25 mouse cellular contexts compared by ENCODE assay signal in genomic region chr17:32503111-32503510, GRCm38 (mm10). TPM values are rescaled to one million over a fixed set of nuclear protein-coding genes. Genes with fewer than 3 reads are reported as not detected.
DNase-seq lines count a peak whose midpoint lies in the region; ATAC-seq and TF ChIP-seq lines count a peak whose summit lies in the region.
"Had no signal": no experiment of that assay in that cellular context is flagged by ENCODE, and none has a peak within 500 bp of the region (broad histone marks: within the 10 kb centered on the region; RNA-seq: fewer than 3 reads in every experiment).

No protein-coding gene starts in this region.

- 63% methylated on average over 2 of the region's 2 CpGs for WGBS in liver, postnatal 0 days (ENCODE audit: insufficient replicate concordance)

- ATAC-seq in liver, postnatal 0 days = peak; percentile 50
- ATAC-seq: forebrain, embryonic 13.5 days; forebrain, embryonic 16.5 days; Patski had no signal

- no peak for TF ChIP-seq CTCF in liver, postnatal 0 days (IDR thresholded peaks at IDR 0.05; ENCODE audit: low read depth)

- no peaks in the 10 kb centered on the region for H3K27me3 ChIP-seq in liver, postnatal 0 days (ENCODE audit: insufficient read depth, low read length)
- H3K27me3 ChIP-seq: embryonic facial prominence, embryonic 12.5 days; embryonic facial prominence, embryonic 15.5 days; forebrain, embryonic 13.5 days; heart, embryonic 13.5 days; hindbrain, embryonic 12.5 days; hindbrain, embryonic 15.5 days had no signal

- no peak overlapping the region for H3K4me2 ChIP-seq in liver, postnatal 0 days (ENCODE audit: low read depth, low read length)
- H3K4me2 ChIP-seq: embryonic facial prominence, embryonic 12.5 days; embryonic facial prominence, embryonic 15.5 days; forebrain, embryonic 13.5 days; heart, embryonic 13.5 days; hindbrain, embryonic 12.5 days; hindbrain, embryonic 15.5 days had no signal

- no peaks in the 10 kb centered on the region for H3K36me3 ChIP-seq in liver, postnatal 0 days (replicated peaks; ENCODE audit: insufficient read depth, low read length)
- H3K36me3 ChIP-seq: embryonic facial prominence, embryonic 15.5 days; heart, embryonic 10.5 days; heart, embryonic 13.5 days; hindbrain, embryonic 15.5 days had no signal

- peak; percentile 21 for DNase-seq in kidney, adult 9 months
- DNase-seq in kidney, postnatal 4 days = no peak
- DNase-seq in liver, postnatal 0 days = peak; percentile 22
- DNase-seq in liver (no peak), adipocyte (ENCODE audit: low spot score) (peak; percentile 87)
- no peak for DNase-seq in urinary bladder, adult 2 months (ENCODE audit: low spot score)
- DNase-seq: adrenal gland, adult 2 months; adrenal gland, postnatal 14 days; cerebellum, adult 11 months; cerebellum, adult 2 months; cerebellum, adult 9-11 months; cerebellum, postnatal 25 days; gastrocnemius, postnatal 10 days; gastrocnemius, postnatal 36 days; heart, adult 2 months; heart, postnatal 14 days had no signal

- H3K4me3 ChIP-seq in liver, postnatal 0 days (ENCODE audit: low read depth, low read length) = no peak overlapping the region
- H3K4me3 ChIP-seq: embryonic facial prominence, embryonic 12.5 days; embryonic facial prominence, embryonic 15.5 days; forebrain, embryonic 13.5 days; heart, adult 2 months; heart, embryonic 10.5 days; heart, embryonic 13.5 days; hindbrain, embryonic 12.5 days; hindbrain, embryonic 15.5 days had no signal

- no peaks in the 10 kb centered on the region for H3K9me3 ChIP-seq in liver, postnatal 0 days (ENCODE audit: low read length)
- H3K9me3 ChIP-seq: embryonic facial prominence, embryonic 12.5 days; embryonic facial prominence, embryonic 15.5 days; forebrain, embryonic 13.5 days; heart, embryonic 10.5 days; heart, embryonic 13.5 days; hindbrain, embryonic 12.5 days; hindbrain, embryonic 15.5 days had no signal

- H3K9ac ChIP-seq in liver, postnatal 0 days (replicated peaks) = no peak overlapping the region
- H3K9ac ChIP-seq: embryonic facial prominence, embryonic 12.5 days; embryonic facial prominence, embryonic 15.5 days; forebrain, embryonic 13.5 days; heart, embryonic 13.5 days; hindbrain, embryonic 12.5 days; hindbrain, embryonic 15.5 days had no signal

- peaks cover 6% of the 10 kb centered on the region for H3K4me1 ChIP-seq in liver, postnatal 0 days (ENCODE audit: insufficient read depth)

- H3K27ac ChIP-seq in liver, postnatal 0 days (ENCODE audit: low read depth) = peak overlapping the region; percentile 34
- H3K27ac ChIP-seq: embryonic facial prominence, embryonic 12.5 days; embryonic facial prominence, embryonic 15.5 days; forebrain, embryonic 13.5 days; heart, adult 2 months; heart, embryonic 10.5 days; heart, embryonic 13.5 days; hindbrain, embryonic 12.5 days; hindbrain, embryonic 15.5 days had no signal

- no peak for TF ChIP-seq EP300 in liver, postnatal 0 days (IDR thresholded peaks at IDR 0.05; ENCODE audit: low read depth)

RNA-seq across cellular contexts. Expression of gene Cyp4f17, which starts 2.7 kb away (rescaled TPM):
- polyA plus RNA-seq in liver, postnatal 0 days (2015; fragmentation: Nextera tagmentation; extraction: Ambion mirVana) = 2.7 and 2.9 TPM in 2 replicates
- polyA plus RNA-seq in urinary bladder, adult 2 months (2012; rRNA removed) = 13.5 and 13.6 TPM in 2 replicates

RNA-seq across cellular contexts. Expression of gene Cyp4f16, which starts 33.2 kb away (rescaled TPM):
- 5.9 and 6.9 TPM in 2 replicates for polyA plus RNA-seq in liver, postnatal 0 days (2015; fragmentation: Nextera tagmentation; extraction: Ambion mirVana)
- polyA plus RNA-seq in urinary bladder, adult 2 months (2012; rRNA removed) = 19.7 and 22.9 TPM in 2 replicates

RNA-seq across cellular contexts. Expression of gene Cyp4f39, which starts 50.6 kb away (rescaled TPM):
- 0.22 and 0.32 TPM in 2 replicates for polyA plus RNA-seq in liver, postnatal 0 days (2015; fragmentation: Nextera tagmentation; extraction: Ambion mirVana)
- polyA plus RNA-seq in urinary bladder, adult 2 months (2012; rRNA removed) = 8.8 and 9.2 TPM in 2 replicates
- polyA plus RNA-seq: adrenal gland, adult 2 months; heart, embryonic 10.5 days; Patski had no signal

Comparison
In these comparisons a context has a peak if more than half of its experiments do, and no peak if none do; other contexts are left out.
1. DNase-seq: peak in kidney, adult 9 months (single experiment), liver, postnatal 0 days (single experiment) and adipocyte (single experiment); none in kidney, postnatal 4 days (0 of 2), liver (single experiment) and urinary bladder, adult 2 months (single experiment).